Mouse (Mus musculus) thymus, adult 2 months (tissue): ENCODE measurements at regions not wholly inside any gene's neighbourhood (a gene's known extent, or its start where the extent isn't known, plus 50 kb on each side); places are given as distances from the start of the nearest gene placed in this dataset.
"Not testable (repeated sequence)": the region's sequence is repeated elsewhere in the genome, so short reads cannot be mapped to it uniquely, and the experiment has no call there.

Experiments
- DNase-seq: peaks from one replicate; pipeline ENCODE4 v3.0.0; 2021
- H3K27ac ChIP-seq: fragments of 200-500 bp; 2 replicates; pipeline ENCODE4 v1.5.1; 2012; ENCODE audit warnings: low read length, control low read depth; ENCODE audit not compliant: control insufficient read depth, insufficient read depth
- H3K27me3 ChIP-seq: fragments of 200-500 bp; 2 replicates; pipeline ENCODE4 v1.6.1; 2012; ENCODE audit warnings: mild to moderate bottlenecking, low read length, moderate library complexity, mixed read lengths; ENCODE audit not compliant: control insufficient read depth, insufficient read depth
- H3K36me3 ChIP-seq: fragments of 200-500 bp; 2 replicates; pipeline ENCODE4 v1.6.1; 2012; ENCODE audit warnings: mild to moderate bottlenecking, low read length, moderate library complexity; ENCODE audit not compliant: control insufficient read depth, insufficient read depth
- H3K4me1 ChIP-seq: fragments of 200-500 bp; replicated peaks from 2 replicates; pipeline ENCODE4 v1.6.1; 2012; ENCODE audit warnings: low read length; ENCODE audit not compliant: control insufficient read depth, insufficient read depth
- H3K4me3 ChIP-seq: fragments of 200-500 bp; 2 replicates; pipeline ENCODE4 v1.5.1; 2012; ENCODE audit warnings: mild to moderate bottlenecking, low read length, control low read depth, moderate library complexity; ENCODE audit not compliant: control insufficient read depth, insufficient read depth
- CTCF ChIP-seq: fragments of 200-500 bp; IDR thresholded peaks from 2 replicates; pipeline ENCODE4 v1.5.1; 2012; ENCODE audit warnings: mild to moderate bottlenecking, control low read depth, low read length, moderate library complexity, borderline replicate concordance; ENCODE audit not compliant: control insufficient read depth, poor library complexity, insufficient read depth; ENCODE audit errors: extremely low read depth
- POLR2A ChIP-seq: fragments of 200-500 bp; IDR thresholded peaks from 2 replicates; pipeline ENCODE4 v1.6.1; 2012; ENCODE audit warnings: mild to moderate bottlenecking, low read length, control low read depth, moderate library complexity; ENCODE audit not compliant: control insufficient read depth, poor library complexity, insufficient read depth; ENCODE audit errors: extremely low read depth
- WGBS: fragments of 180-500 bp; shearing (Covaris S2); methylation state at CpG from one replicate; pipeline ENCODE4 v1.1.7; 2018; 5-methylcytosine and 5-hydroxymethylcytosine counted together

DNA sequence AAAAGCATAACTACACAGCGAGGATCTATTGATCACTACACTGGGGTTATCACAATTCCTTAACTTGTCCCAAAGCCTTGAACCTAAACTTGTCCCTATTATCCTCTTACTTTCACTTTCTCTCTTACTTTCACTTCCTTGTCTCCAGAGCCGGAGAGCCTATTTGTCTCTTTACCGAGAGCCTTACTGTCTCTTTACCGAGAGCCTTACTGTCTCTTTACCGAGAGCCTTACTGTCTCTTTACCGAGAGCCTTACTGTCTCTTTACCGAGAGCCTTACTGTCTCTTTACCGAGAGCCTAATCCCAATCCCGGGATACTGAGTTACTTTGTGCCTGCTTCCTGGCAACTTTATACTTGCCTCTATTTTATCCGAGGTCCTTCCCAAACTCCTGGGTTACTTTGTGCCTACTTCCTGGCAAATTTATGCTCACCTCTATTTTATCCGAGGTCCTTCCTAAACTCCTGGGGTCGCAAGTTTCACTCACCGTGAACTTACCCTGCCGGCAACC is 335.3 kb upstream of the Ccng1 start:
- H3K36me3 ChIP-seq, H3K27ac ChIP-seq, H3K27me3 ChIP-seq, H3K4me3 ChIP-seq, H3K4me1 ChIP-seq: not testable (repeated sequence)
- peak; percentile 6 for DNase-seq
- 95% methylated on average over 11 of the region's 14 CpGs for WGBS

DNA sequence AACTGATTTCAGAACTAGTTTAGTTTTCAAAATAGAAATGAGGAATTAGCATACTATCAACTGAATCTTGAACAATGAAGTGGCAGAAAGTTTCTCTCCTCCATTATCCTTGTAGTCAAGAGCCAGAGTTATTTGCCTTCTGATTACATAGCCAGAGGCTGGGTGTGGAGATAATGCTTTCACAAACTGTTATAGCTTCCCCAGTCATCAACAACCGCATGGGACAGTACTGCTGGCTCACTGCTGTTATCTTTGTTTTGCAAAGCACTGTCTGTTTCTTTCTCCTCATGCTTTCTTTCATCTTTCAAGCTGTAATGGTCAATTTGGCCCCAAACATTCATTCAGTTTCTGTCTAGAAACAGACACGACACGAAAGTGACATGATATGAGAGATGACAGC is 308.5 kb upstream of the Ccng1 start:
- 67% methylated on average over 3 of the region's 3 CpGs for WGBS
- no peak overlapping the region for H3K27ac ChIP-seq
- TF ChIP-seq POLR2A (no peak), CTCF (no peak)

DNA sequence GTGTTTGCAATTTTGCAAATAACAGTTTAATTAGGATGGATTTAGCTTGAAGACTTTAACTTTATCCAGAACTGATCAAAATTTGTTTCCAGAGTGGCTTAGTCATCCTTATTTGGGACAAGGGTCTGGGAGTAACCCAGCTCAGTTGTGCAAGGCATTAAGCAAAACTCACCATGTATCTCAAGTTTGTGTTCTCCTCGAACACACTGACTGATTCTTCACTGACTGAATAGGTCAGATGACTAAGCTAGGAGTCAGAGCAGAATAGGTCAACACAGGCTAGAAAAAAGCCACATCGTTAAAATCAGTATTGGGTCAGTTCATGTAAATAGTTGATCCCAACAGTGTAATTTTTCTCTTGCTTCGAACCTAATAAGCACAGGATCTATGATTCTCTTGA is 302.7 kb upstream of the Ccng1 start:
- WGBS: 67% methylated on average over 3 of the region's 3 CpGs
- no peak for TF ChIP-seq CTCF
- TF ChIP-seq POLR2A: no peak
- H3K4me1 ChIP-seq: no peaks in the 10 kb centered on the region
- DNase-seq: no peak
- no peak overlapping the region for H3K27ac ChIP-seq
- H3K4me3 ChIP-seq: no peak overlapping the region
- H3K36me3 ChIP-seq: no peaks in the 10 kb centered on the region
- H3K27me3 ChIP-seq: no peaks in the 10 kb centered on the region

More for the DNA sequence above, 308.5 kb upstream of the Ccng1 start:
- H3K4me1 ChIP-seq: no peaks in the 10 kb centered on the region
- no peaks in the 10 kb centered on the region for H3K27me3 ChIP-seq
- no peaks in the 10 kb centered on the region for H3K36me3 ChIP-seq
- H3K4me3 ChIP-seq: no peak overlapping the region
- DNase-seq: no peak

DNA sequence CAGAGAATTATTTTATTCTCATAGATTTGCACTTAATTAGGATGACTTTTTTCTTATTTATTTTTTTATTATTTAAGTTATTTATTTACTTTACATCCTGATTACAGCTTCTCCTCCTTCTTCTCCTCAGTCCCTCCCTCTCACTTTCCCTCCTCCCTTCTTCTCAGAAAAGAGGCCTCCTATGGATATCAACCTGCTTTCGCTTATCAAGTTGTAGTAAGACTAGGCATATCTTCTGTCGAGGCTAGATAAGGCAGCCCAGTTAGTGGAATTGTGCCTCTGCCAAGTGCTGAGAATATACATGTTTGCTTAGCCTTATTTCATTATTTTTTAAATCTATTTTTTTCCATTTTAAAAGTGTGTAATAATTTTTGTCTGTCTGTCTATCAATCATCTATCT is 274.9 kb upstream of the Ccng1 start:
- DNase-seq: no peak
- 88% methylated on average over 2 of the region's 2 CpGs for WGBS
- Histone ChIP-seq H3K36me3 (no peaks in the 10 kb centered on the region), H3K27me3 (no peaks in the 10 kb centered on the region), H3K4me1 (no peaks in the 10 kb centered on the region), H3K27ac (no peak overlapping the region), H3K4me3 (no peak overlapping the region)
- TF ChIP-seq POLR2A: no peak
- no peak for TF ChIP-seq CTCF

DNA sequence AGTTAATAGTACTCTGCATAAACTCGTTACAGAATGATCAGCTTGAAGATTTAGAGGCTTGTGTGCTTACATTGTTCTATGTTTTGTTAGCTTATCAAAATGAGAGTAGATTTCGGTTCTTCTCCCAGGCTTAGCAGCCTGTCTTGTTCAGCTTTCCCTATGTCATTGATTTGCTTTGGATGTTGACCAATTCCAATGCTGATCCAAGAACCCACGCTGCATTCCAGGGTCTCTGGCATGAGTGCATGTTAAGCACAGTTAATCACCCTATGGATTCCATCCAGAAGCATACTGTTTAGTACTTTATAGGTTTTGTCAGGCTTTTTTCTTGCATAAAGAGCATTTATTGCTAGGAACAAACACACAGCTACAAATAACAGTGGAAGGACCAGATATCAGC is 255.0 kb upstream of the Ccng1 start:
- no peaks in the 10 kb centered on the region for H3K27me3 ChIP-seq
- H3K36me3 ChIP-seq: no peaks in the 10 kb centered on the region
- H3K4me3 ChIP-seq: no peak overlapping the region
- WGBS: 75% methylated on average over 3 of the region's 3 CpGs
- H3K27ac ChIP-seq: no peak overlapping the region
- DNase-seq: no peak
- H3K4me1 ChIP-seq: no peaks in the 10 kb centered on the region
- no peak for TF ChIP-seq POLR2A
- TF ChIP-seq CTCF: no peak

DNA sequence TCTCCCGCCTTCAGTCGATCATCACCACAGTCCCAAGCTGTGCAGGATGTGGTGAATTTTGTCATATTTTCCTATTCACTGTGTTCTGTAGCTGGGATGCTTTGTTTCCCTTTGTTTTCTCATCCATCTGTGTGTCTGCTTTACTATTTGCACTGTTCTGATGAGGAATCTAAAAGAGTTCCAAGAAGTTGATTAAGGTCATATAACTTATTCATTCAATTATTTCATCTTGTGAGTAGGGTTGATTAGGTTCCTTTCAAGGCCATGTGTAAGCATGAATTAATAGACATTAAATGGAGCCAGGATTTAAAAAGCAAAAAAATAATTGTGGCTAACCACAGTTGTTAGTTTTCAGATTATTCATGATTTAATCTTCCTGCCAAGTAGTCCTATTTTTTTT is 217.7 kb upstream of the Ccng1 start:
- H3K4me1 ChIP-seq: no peaks in the 10 kb centered on the region
- H3K27ac ChIP-seq: no peak overlapping the region
- WGBS: 97% methylated on average over 2 of the region's 2 CpGs
- H3K27me3 ChIP-seq: no peaks in the 10 kb centered on the region
- no peaks in the 10 kb centered on the region for H3K36me3 ChIP-seq
- no peak overlapping the region for H3K4me3 ChIP-seq
- TF ChIP-seq CTCF: no peak
- no peak for TF ChIP-seq POLR2A
- no peak for DNase-seq

DNA sequence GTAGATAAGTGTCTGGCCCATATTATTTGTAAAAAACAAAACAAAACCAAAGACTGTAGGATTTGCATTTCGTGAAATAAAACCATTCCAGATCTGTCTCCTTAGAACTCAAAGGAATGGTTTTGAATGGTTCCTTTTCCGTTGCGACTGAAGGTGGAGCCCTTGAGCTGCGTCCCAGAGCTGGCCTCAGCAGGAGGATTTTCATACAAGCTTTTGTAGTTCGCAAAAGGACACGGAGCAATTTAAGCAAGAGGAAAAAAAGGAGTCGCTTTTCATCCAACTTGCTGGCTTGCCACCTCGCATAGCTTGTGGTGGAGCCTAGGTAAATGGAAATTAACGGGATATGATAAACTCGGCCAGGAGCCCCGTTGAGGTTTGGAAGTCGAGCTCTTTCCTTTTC is 172.1 kb upstream of the Ccng1 start:
- Histone ChIP-seq H3K36me3 (no peaks in the 10 kb centered on the region), H3K27me3 (no peaks in the 10 kb centered on the region), H3K4me3 (no peak overlapping the region), H3K4me1 (no peaks in the 10 kb centered on the region), H3K27ac (no peak overlapping the region)
- no peak for TF ChIP-seq POLR2A
- TF ChIP-seq CTCF: no peak
- WGBS: 9% methylated on average over 12 of the region's 12 CpGs
- no peak for DNase-seq
